Comparison of ENCODE assay signal across 17 mouse cellular contexts in the genomic region with DNA sequence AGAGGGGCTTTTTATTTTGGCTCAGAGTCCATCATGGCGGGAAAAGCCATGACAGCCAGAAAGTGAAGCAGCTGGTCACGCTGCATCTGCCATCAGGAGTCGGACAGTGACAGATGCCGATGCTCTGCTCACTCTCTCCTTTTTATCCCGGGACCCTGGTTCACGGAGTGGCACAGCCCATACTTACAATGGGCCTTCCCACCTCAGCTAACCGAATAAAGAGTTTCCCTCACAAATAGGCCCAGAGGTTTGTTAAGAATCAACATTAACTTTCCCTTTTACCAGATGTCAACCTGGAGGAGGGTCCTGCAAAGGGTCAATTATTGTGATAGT. TPM values are rescaled to one million over a fixed set of nuclear protein-coding genes. Genes with fewer than 3 reads are reported as not detected.
A peak's percentile ranks its signal among the peaks of the same experiment; 100 is the strongest.
DNase-seq lines count a peak whose midpoint lies in the region; ATAC-seq and TF ChIP-seq lines count a peak whose summit lies in the region.
"Had no signal": no experiment of that assay in that cellular context is flagged by ENCODE, and none has a peak within 500 bp of the region (broad histone marks: within the 10 kb centered on the region; RNA-seq: fewer than 3 reads in every experiment).

No protein-coding gene starts in this region.

- no peaks in the 10 kb centered on the region for H3K27me3 ChIP-seq in hindbrain, embryonic 10.5 days (ENCODE audit: insufficient read depth, poor library complexity, severe bottlenecking)
- H3K27me3 ChIP-seq in hindbrain, embryonic 14.5 days (ENCODE audit: control insufficient read depth, insufficient read depth, low read length): no peaks in the 10 kb centered on the region
- no peaks in the 10 kb centered on the region for H3K27me3 ChIP-seq in lung, embryonic 14.5 days (ENCODE audit: insufficient read depth, low read length)
- no peaks in the 10 kb centered on the region for H3K27me3 ChIP-seq in embryonic facial prominence, embryonic 10.5 days (replicated peaks; ENCODE audit: low read depth, poor library complexity, severe bottlenecking)
- H3K27me3 ChIP-seq: CH12.LX; intestine, embryonic 15.5 days; liver, embryonic 15.5 days; lung, embryonic 15.5 days; midbrain, embryonic 12.5 days had no signal

- no peaks in the 10 kb centered on the region for H3K36me3 ChIP-seq in hindbrain, embryonic 10.5 days
- H3K36me3 ChIP-seq in hindbrain, embryonic 14.5 days (replicated peaks; ENCODE audit: control insufficient read depth, insufficient read depth): no peaks in the 10 kb centered on the region
- H3K36me3 ChIP-seq in lung, embryonic 14.5 days (ENCODE audit: insufficient read depth): no peaks in the 10 kb centered on the region
- H3K36me3 ChIP-seq in embryonic facial prominence, embryonic 10.5 days (replicated peaks): no peaks in the 10 kb centered on the region
- H3K36me3 ChIP-seq: intestine, embryonic 15.5 days; liver, embryonic 15.5 days; lung, embryonic 15.5 days; midbrain, embryonic 12.5 days had no signal

- peaks cover 21% of the 10 kb centered on the region for H3K4me1 ChIP-seq in hindbrain, embryonic 10.5 days (replicated peaks)
- H3K4me1 ChIP-seq in hindbrain, embryonic 14.5 days (replicated peaks; ENCODE audit: control insufficient read depth, insufficient read depth, low read length): 0 out of 2 replicates have a peak, but pooled peaks cover 5% of the 10 kb centered on the region
- no peaks in the 10 kb centered on the region for H3K4me1 ChIP-seq in lung, embryonic 14.5 days (ENCODE audit: insufficient read depth)
- peaks cover 7% of the 10 kb centered on the region; the same call in 1 of the 2 replicates for H3K4me1 ChIP-seq in embryonic facial prominence, embryonic 10.5 days
- H3K4me1 ChIP-seq: intestine, embryonic 15.5 days; liver, embryonic 15.5 days had no signal

- no peak for TF ChIP-seq CTCF in lung, embryonic 14.5 days (IDR thresholded peaks at IDR 0.05; ENCODE audit: low read depth)

- no peak for ATAC-seq in hindbrain, embryonic 14.5 days (ENCODE audit: low FRiP score)
- ATAC-seq in lung, embryonic 14.5 days (ENCODE audit: insufficient read depth): 0 out of 2 replicates have a peak, but pooled peaks have one; percentile 23

- H3K9me3 ChIP-seq in hindbrain, embryonic 10.5 days: peaks cover 9% of the 10 kb centered on the region; the same call in 1 of the 2 replicates
- 0 out of 2 replicates have a peak, but pooled peaks cover 5% of the 10 kb centered on the region for H3K9me3 ChIP-seq in hindbrain, embryonic 14.5 days (ENCODE audit: control insufficient read depth, low read length)
- no peaks in the 10 kb centered on the region for H3K9me3 ChIP-seq in lung, embryonic 14.5 days (ENCODE audit: low read depth, low read length)
- 0 out of 2 replicates have a peak, but pooled peaks cover 3% of the 10 kb centered on the region for H3K9me3 ChIP-seq in embryonic facial prominence, embryonic 10.5 days
- H3K9me3 ChIP-seq: intestine, embryonic 15.5 days; liver, embryonic 15.5 days had no signal

- 66% methylated on average over 7 of the region's 7 CpGs for WGBS in hindbrain, embryonic 10.5 days
- WGBS in hindbrain, embryonic 14.5 days: 37% methylated on average over 7 of the region's 7 CpGs
- WGBS in lung, embryonic 14.5 days: 54% methylated on average over 7 of the region's 7 CpGs
- WGBS in embryonic facial prominence, embryonic 10.5 days: 84% methylated on average over 7 of the region's 7 CpGs

- peak; percentile 14 for DNase-seq in embryo, embryonic 9.5 days (ENCODE audit: extremely low spot score)
- no peak for DNase-seq in embryo, embryonic 10.5 days (ENCODE audit: low spot score)
- DNase-seq in hindbrain, embryonic 10.5 days (ENCODE audit: low spot score): no peak
- no peak for DNase-seq in hindbrain, embryonic 14.5 days (ENCODE audit: low spot score)
- DNase-seq in lung, embryonic 14.5 days: no peak
- no peak for DNase-seq in lung, postnatal 25 days (ENCODE audit: low spot score)
- no peak for DNase-seq in embryonic facial prominence, embryonic 10.5 days (ENCODE audit: low spot score)
- DNase-seq in gastrocnemius, adult 8-10 months (ENCODE audit: low spot score in 2 of 2): no peak

- no peak overlapping the region for H3K9ac ChIP-seq in hindbrain, embryonic 14.5 days
- no peak overlapping the region for H3K9ac ChIP-seq in lung, embryonic 14.5 days
- H3K9ac ChIP-seq: intestine, embryonic 15.5 days; liver, embryonic 15.5 days; lung, embryonic 15.5 days; midbrain, embryonic 12.5 days had no signal

- H3K4me2 ChIP-seq in hindbrain, embryonic 14.5 days (replicated peaks): no peak overlapping the region
- H3K4me2 ChIP-seq in lung, embryonic 14.5 days: no peak overlapping the region
- H3K4me2 ChIP-seq: heart, embryonic 11.5 days; intestine, embryonic 15.5 days; liver, embryonic 15.5 days; lung, embryonic 15.5 days; midbrain, embryonic 12.5 days had no signal

- no peak overlapping the region for H3K4me3 ChIP-seq in hindbrain, embryonic 10.5 days
- no peak overlapping the region for H3K4me3 ChIP-seq in hindbrain, embryonic 14.5 days (replicated peaks; ENCODE audit: low read length)
- H3K4me3 ChIP-seq in lung, embryonic 14.5 days (ENCODE audit: low read depth, low read length): no peak overlapping the region
- no peak overlapping the region for H3K4me3 ChIP-seq in embryonic facial prominence, embryonic 10.5 days
- H3K4me3 ChIP-seq: intestine, embryonic 15.5 days; layer of hippocampus, adult 2 months; liver, embryonic 15.5 days; lung, embryonic 15.5 days; midbrain, embryonic 12.5 days had no signal

- H3K27ac ChIP-seq in hindbrain, embryonic 10.5 days: peak overlapping the region; percentile 70
- H3K27ac ChIP-seq in hindbrain, embryonic 14.5 days: no peak overlapping the region
- 0 out of 2 replicates have a peak overlapping the region, but pooled peaks have one; percentile 36 for H3K27ac ChIP-seq in lung, embryonic 14.5 days (ENCODE audit: low read depth)
- 0 out of 2 replicates have a peak overlapping the region, but pooled peaks have one; percentile 55 for H3K27ac ChIP-seq in embryonic facial prominence, embryonic 10.5 days (replicated peaks)
- H3K27ac ChIP-seq: intestine, embryonic 15.5 days; layer of hippocampus, adult 2 months; liver, embryonic 15.5 days; lung, embryonic 15.5 days; midbrain, embryonic 12.5 days had no signal

RNA-seq across cellular contexts. Expression of a gene that starts 44.3 kb away (rescaled TPM):
- 4.0 and 5.4 TPM in 2 replicates for polyA plus RNA-seq in hindbrain, embryonic 10.5 days (2016; fragmentation: Nextera tagmentation; extraction: Ambion mirVana)
- polyA plus RNA-seq in hindbrain, embryonic 14.5 days (2014; fragmentation: Nextera tagmentation; extraction: Ambion mirVana): 30.8 and 32.7 TPM in 2 replicates
- polyA plus RNA-seq in lung, embryonic 14.5 days (2014; fragmentation: Nextera tagmentation; extraction: Ambion mirVana): 12.9 and 14.3 TPM in 2 replicates
- 2.9 and 3.4 TPM in 2 replicates for polyA plus RNA-seq in embryonic facial prominence, embryonic 10.5 days (2016; fragmentation: Nextera tagmentation; extraction: Ambion mirVana)
- 1 to 10 TPM in 1 of 4 experiments, under 1 TPM in 3; 0.22 to 1.2 (median 0.69) TPM for total RNA-seq in gastrocnemius, adult 8-10 months (2022)
- total RNA-seq: common myeloid progenitor, adult 5-6 weeks had no signal
- polyA plus RNA-seq: C2C12 had no signal
